Mouse (Mus musculus): ENCODE results near the gene Kmt5b. TPM values are rescaled to one million over a fixed set of nuclear protein-coding genes. Genes with fewer than 3 reads are reported as not detected.

The Kmt5b gene
- polyA plus RNA-seq, 1 experiment = 43.2 TPM

DNA sequence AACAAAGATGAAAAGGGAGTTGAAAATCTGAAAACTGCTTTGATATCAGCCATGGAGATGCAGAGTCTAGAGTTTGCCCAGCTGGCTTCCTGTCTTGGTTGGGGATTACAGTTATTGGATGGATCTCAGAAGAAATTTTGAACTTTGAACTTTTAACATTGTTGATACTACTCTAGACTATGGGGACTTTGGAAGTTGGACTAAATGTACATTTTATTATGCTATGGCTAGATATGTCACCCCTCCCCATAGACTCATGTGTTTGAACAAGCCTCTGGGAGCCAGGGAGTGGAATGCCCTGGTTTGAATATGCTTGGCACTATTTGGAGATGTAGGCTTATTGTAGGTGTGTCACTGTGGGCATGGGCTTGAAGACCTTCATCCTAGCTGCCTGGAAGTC, 57.8 kb downstream of the Kmt5b start:
- Histone ChIP-seq H3K4me3 (replicated peaks; ENCODE audit: control insufficient read depth, low read depth, low read length) (no peak overlapping the region), H3K4me1 (ENCODE audit: control insufficient read depth, insufficient read depth, low read length) (no peaks in the 10 kb centered on the region; the same call in 1 of the 2 replicates), H3K27ac (ENCODE audit: control insufficient read depth, insufficient read depth, low read depth, low read length, poor library complexity) (no peak overlapping the region)
- TF ChIP-seq CTCF (IDR thresholded peaks at IDR 0.05; ENCODE audit: control insufficient read depth, insufficient read depth, low read length) (no peak), POLR2A (IDR thresholded peaks at IDR 0.05; ENCODE audit: borderline replicate concordance, control insufficient read depth, low read depth, low read length) (no peak)

DNA sequence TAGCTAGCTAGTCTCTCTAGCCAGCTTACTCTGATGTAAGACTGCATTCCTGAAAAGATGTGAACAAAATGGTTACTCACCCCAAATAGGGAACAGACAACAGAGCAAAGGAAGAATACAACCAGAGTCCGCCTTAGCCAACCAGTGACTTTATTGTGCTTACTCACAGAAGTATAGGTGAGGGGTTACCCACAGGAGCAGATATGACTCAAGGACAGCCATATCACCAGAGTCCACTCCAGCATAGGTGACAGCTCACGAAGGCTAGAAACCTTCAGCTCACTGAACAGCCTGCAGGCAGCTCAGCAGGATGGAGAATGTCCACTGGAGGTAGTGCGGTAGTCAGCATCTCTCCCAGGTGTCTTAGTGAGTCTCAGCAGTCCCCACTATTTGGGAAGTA, 62.6 kb downstream of the Kmt5b start:
- no peak overlapping the region for H3K27ac ChIP-seq (ENCODE audit: control insufficient read depth, insufficient read depth, low read depth, low read length, poor library complexity)
- no peak for TF ChIP-seq POLR2A (IDR thresholded peaks at IDR 0.05; ENCODE audit: borderline replicate concordance, control insufficient read depth, low read depth, low read length)
- 71% methylated on average over 3 of the region's 3 CpGs for WGBS
- no peaks in the 10 kb centered on the region; the same call in 1 of the 2 replicates for H3K4me1 ChIP-seq (ENCODE audit: control insufficient read depth, insufficient read depth, low read length)
- H3K4me3 ChIP-seq (replicated peaks; ENCODE audit: control insufficient read depth, low read depth, low read length) = no peak overlapping the region

DNA sequence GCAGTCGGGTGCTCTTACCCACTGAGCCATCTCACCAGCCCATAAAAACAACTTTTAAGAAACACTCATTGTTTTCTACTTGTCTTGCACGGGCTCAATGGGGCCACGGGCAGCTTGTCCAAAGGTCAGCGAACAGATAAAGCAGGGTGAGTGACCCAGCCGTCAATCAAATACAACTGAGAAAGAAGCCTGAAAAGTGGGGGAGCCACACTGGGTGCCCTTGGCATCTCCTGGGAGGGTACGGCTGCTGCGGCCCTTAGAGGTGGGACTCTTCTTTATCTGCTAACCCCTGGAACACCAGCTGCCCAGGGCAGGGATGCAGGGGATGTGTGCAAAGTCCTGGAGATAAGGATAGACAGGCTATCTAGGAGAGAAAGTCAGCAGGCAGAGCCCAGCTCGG, 64.5 kb downstream of the Kmt5b start:
- whole genome bisulfite sequencing = 83% methylated on average over 8 of the region's 8 CpGs
- Histone ChIP-seq H3K27ac (ENCODE audit: control insufficient read depth, insufficient read depth, low read depth, low read length, poor library complexity) (no peak overlapping the region), H3K4me3 (replicated peaks; ENCODE audit: control insufficient read depth, low read depth, low read length) (no peak overlapping the region), H3K4me1 (ENCODE audit: control insufficient read depth, insufficient read depth, low read length) (no peaks in the 10 kb centered on the region; the same call in 1 of the 2 replicates)
- TF ChIP-seq CTCF (IDR thresholded peaks at IDR 0.05; ENCODE audit: control insufficient read depth, insufficient read depth, low read length) = no peak
- no peak for TF ChIP-seq POLR2A (IDR thresholded peaks at IDR 0.05; ENCODE audit: borderline replicate concordance, control insufficient read depth, low read depth, low read length)

DNA sequence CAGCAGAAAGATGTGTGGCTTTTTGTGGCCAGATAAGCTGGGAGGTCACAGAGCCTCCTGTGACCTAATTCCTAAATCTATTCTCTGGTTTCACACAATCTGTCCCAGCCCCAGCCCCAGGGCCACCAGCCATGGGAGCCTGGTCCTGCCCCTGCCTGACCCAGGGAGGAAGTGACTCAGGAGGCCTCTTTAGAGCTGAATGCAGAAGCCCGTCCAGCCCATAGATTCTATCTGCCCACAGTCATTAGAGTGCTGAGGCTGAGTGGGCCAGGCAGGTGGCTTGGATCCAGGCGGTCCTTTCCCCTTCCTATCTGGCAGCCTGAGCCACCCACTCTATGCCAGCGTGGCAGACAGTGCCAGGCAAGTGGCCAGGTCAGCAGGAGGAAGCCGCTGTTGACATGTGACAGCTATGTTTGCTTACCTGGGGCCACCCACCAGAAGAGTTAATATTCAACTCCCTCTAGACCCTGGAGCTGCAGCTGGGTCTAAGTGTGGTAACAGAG, 65.7 kb downstream of the Kmt5b start:
- TF ChIP-seq CTCF (IDR thresholded peaks at IDR 0.05; ENCODE audit: control insufficient read depth, insufficient read depth, low read length) (no peak), POLR2A (IDR thresholded peaks at IDR 0.05; ENCODE audit: borderline replicate concordance, control insufficient read depth, low read depth, low read length) (no peak)
- WGBS = 11% methylated on average over 4 of the region's 4 CpGs
- H3K4me1 ChIP-seq (ENCODE audit: control insufficient read depth, insufficient read depth, low read length) = no peaks in the 10 kb centered on the region; the same call in 1 of the 2 replicates
- no peak overlapping the region for H3K4me3 ChIP-seq (replicated peaks; ENCODE audit: control insufficient read depth, low read depth, low read length)
- no peak overlapping the region for H3K27ac ChIP-seq (ENCODE audit: control insufficient read depth, insufficient read depth, low read depth, low read length, poor library complexity)

DNA sequence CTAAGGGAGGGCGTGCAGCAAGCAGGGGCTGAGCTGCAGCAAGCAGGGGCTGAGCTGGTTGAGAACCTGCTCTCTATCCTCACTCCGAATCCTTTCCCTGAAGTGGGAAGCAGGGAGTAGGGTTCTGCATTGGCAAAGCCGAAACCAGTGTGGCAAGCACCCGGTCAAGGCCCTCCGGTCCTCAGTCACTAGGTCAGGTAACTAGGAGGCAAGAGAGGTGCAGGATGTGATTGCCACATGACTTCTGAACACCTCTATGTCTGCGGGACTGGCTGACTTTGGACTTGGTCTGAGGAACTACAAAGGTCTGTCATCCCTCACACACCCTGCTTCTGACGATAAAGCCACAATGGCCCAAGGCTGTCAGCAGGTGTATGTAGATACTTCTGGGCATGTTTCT, 67.1 kb downstream of the Kmt5b start:
- 78% methylated on average over 7 of the region's 7 CpGs for WGBS
- Histone ChIP-seq H3K27ac (ENCODE audit: control insufficient read depth, insufficient read depth, low read depth, low read length, poor library complexity) (no peak overlapping the region), H3K4me1 (ENCODE audit: control insufficient read depth, insufficient read depth, low read length) (no peaks in the 10 kb centered on the region; the same call in 1 of the 2 replicates), H3K4me3 (replicated peaks; ENCODE audit: control insufficient read depth, low read depth, low read length) (no peak overlapping the region)
- no peak for TF ChIP-seq CTCF (IDR thresholded peaks at IDR 0.05; ENCODE audit: control insufficient read depth, insufficient read depth, low read length)
- TF ChIP-seq POLR2A (IDR thresholded peaks at IDR 0.05; ENCODE audit: borderline replicate concordance, control insufficient read depth, low read depth, low read length) = no peak

DNA sequence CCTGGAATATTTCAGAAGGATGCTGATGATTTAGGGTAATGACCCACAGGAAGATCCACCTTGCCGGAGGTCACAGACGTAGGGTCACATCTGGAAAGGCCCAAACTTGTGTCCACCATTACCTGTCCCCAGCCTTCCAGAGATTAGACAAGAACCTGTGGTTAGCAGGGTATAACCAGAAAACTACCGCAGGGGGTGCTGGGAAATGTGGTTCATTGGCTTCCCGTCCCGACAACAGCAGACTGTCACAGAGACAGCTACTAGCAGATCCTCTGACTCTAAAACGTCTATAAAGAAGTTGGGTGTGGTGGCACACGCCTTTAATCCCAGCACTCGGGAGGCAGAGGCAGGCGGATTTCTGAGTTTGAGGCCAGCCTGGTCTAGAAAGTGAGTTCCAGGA, 69.6 kb downstream of the Kmt5b start:
- no peak overlapping the region for H3K27ac ChIP-seq (ENCODE audit: control insufficient read depth, insufficient read depth, low read depth, low read length, poor library complexity)
- no peaks in the 10 kb centered on the region; the same call in 1 of the 2 replicates for H3K4me1 ChIP-seq (ENCODE audit: control insufficient read depth, insufficient read depth, low read length)
- no peak overlapping the region for H3K4me3 ChIP-seq (replicated peaks; ENCODE audit: control insufficient read depth, low read depth, low read length)
- no peak for TF ChIP-seq POLR2A (IDR thresholded peaks at IDR 0.05; ENCODE audit: borderline replicate concordance, control insufficient read depth, low read depth, low read length)
- no peak for TF ChIP-seq CTCF (IDR thresholded peaks at IDR 0.05; ENCODE audit: control insufficient read depth, insufficient read depth, low read length)
- WGBS = 64% methylated on average over 9 of the region's 9 CpGs

DNA sequence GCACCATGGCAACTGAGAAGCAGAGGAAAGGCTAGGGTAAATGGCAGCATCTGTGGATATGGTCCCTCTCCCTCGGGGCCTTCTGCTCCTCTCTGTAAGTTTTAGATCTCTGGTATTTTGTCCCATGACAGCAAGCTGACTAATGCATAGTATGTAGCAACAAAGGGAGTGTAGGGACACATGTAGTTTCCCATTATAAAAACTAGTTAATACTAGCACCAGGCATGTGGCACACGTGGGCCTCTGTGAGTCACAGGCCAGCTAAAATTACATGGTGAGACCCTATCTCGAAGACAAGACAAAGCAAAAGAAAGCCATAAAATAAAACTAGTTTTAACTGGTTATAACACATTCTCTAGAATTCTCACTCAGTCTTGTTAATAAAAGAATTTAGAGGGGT, 71.7 kb downstream of the Kmt5b start:
- 80% methylated on average over 3 of the region's 3 CpGs for WGBS
- Histone ChIP-seq H3K4me1 (ENCODE audit: control insufficient read depth, insufficient read depth, low read length) (no peaks in the 10 kb centered on the region), H3K4me3 (replicated peaks; ENCODE audit: control insufficient read depth, low read depth, low read length) (no peak overlapping the region), H3K27ac (ENCODE audit: control insufficient read depth, insufficient read depth, low read depth, low read length, poor library complexity) (no peak overlapping the region)
- TF ChIP-seq POLR2A (IDR thresholded peaks at IDR 0.05; ENCODE audit: borderline replicate concordance, control insufficient read depth, low read depth, low read length) (no peak), CTCF (IDR thresholded peaks at IDR 0.05; ENCODE audit: control insufficient read depth, insufficient read depth, low read length) (no peak)

DNA sequence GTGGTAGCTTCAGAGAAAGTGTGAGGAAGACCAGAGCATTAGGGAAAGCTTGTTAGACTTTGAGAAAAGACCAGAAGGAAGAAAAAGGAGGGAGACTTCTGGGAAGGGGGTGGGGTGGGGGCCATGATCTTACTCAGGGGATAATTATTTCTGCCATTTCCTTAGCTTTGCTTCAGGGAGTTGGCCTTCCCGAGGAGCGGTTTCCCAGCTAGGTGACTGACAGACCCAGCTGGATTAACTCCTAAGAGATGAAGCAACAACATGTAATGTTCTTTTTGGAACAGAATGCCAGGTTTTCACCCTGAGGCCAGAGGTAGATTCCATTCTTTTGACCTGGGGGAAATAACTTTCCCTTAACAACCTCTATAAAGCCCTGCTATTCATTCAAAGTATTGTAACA, 72.5 kb downstream of the Kmt5b start:
- 71% methylated on average over 2 of the region's 2 CpGs for WGBS
- no peaks in the 10 kb centered on the region for H3K4me1 ChIP-seq (ENCODE audit: control insufficient read depth, insufficient read depth, low read length)
- H3K27ac ChIP-seq (ENCODE audit: control insufficient read depth, insufficient read depth, low read depth, low read length, poor library complexity) = no peak overlapping the region
- TF ChIP-seq POLR2A (IDR thresholded peaks at IDR 0.05; ENCODE audit: borderline replicate concordance, control insufficient read depth, low read depth, low read length) (no peak), CTCF (IDR thresholded peaks at IDR 0.05; ENCODE audit: control insufficient read depth, insufficient read depth, low read length) (no peak)
- H3K4me3 ChIP-seq (replicated peaks; ENCODE audit: control insufficient read depth, low read depth, low read length) = no peak overlapping the region

DNA sequence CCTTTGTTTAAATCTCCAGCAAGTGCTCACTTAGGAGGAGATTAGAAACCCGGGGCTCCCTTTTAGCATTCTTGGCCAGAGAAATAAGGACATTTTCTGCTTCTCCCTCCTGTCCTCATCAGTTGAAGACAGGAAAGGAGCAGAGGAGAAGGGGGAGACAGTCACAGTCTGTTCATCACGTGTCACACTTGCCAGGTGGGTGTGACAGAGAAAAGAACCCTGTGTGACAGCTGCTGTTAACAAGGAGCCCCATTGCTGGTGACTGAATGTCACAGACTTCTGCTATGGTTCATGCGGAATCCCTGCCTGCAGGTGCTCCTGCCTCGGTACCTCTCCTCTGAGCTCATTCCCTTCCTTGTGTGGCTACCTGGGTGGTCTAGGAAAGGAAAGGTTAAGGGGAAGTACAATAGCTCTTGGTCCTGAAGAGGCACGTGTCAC, 73.0 kb downstream of the Kmt5b start:
- H3K4me3 ChIP-seq (replicated peaks; ENCODE audit: control insufficient read depth, low read depth, low read length) = no peak overlapping the region
- H3K4me1 ChIP-seq (ENCODE audit: control insufficient read depth, insufficient read depth, low read length) = no peaks in the 10 kb centered on the region
- 56% methylated on average over 5 of the region's 5 CpGs for WGBS
- H3K27ac ChIP-seq (ENCODE audit: control insufficient read depth, insufficient read depth, low read depth, low read length, poor library complexity) = no peak overlapping the region
- TF ChIP-seq CTCF (IDR thresholded peaks at IDR 0.05; ENCODE audit: control insufficient read depth, insufficient read depth, low read length) = no peak
- TF ChIP-seq POLR2A (IDR thresholded peaks at IDR 0.05; ENCODE audit: borderline replicate concordance, control insufficient read depth, low read depth, low read length) = no peak

Data from bone marrow, adult 2 months (tissue).